Mouse (Mus musculus): ENCODE data around the gene Mmel1.
A peak's percentile ranks its signal among the peaks of the same experiment; 100 is the strongest.

Gene Mmel1

DNA sequence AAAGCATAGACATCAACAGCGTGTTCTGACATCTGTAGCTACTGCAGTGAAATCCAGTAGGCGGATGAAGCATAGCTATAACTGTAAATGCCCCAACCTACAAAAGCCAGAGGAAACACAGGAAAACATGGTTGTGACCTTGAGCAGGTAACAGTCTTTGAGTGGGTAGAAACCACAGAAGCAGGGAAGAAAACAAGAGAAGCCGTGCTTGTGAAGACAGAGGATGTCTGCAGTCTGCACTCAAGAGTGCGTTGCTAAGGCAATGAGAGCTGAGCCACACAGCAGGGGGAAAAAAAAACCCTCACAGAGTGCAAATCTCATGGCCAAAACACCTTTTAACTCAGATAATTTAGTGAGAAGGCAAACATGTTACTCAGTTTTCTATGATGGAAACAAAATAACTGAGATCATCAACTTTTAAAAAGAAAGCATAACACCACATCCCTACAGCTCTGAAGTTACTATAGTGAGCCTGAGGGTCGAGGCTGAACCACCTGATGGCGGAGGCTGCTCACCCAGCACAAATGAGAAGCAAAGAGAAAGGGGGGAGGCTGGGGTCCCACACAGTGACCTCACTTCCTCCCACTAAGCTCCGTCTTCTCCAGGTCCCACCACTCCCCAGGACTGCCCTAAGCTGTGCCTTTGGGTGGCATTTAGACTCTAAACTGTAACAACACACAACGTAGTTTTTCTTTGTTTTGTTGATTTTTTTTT lies 67.3 kb downstream of the Mmel1 start:
- no peak for DNase-seq (ENCODE audit: low read depth, low spot score)

DNA sequence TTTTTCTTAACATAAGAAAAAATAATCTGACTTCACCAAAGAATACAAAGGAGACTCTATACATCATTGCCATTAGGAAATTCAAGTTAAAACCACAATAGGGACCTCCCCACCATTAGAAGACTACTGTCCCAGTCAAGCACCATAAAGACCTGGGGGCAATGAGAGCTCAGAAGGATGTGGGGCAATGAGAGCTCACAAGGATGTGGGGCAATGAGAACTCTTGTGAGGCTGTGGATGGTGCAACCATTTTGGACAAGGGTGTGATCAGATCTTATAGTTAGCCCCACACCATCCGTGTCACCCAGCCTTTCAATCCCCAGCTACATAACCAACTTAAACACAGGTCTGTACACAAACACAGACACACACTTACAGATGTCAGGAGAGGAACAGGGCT lies 68.4 kb downstream of the Mmel1 start:
- DNase-seq (ENCODE audit: low read depth, low spot score) = no peak

DNA sequence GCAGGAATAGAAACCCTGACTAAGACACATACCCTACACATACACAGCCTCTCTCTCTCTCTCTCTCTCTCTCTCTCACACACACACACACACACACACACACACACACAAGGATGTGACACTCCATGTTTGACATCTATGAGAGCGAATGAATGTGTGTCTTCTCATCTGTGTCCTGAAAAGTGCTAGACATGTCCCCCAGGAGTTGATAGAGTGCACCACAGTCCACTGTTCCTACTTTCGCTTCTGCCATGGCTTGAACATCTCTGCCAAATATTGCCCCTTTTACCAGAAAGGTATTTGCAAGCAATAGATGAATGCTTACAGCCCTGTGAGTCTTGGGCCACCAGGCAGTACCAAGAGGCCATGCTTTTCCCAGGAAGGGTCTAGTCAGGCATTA lies 70.8 kb downstream of the Mmel1 start:
- DNase-seq (ENCODE audit: low read depth, low spot score) = no peak

DNA sequence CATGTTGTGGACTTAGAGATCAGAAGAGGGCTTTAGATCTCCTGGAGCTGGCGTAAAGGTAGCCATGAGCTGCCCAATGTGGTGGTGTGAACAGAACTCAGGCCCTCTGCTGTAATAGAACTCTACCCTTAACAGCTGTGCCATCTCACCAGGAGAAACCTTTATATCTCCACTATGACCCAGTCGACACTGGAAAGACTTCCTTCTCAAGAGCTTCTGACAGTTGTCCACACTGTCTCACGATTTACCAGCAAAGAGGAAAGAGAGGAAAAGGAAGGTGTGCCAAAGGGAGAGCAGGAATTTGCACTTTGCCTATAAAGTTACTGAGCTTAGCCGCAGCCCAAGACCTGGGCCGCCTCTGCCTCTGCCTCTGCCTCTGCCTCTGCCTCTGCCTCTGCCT lies 72.4 kb downstream of the Mmel1 start:
- no peak for DNase-seq (ENCODE audit: low read depth, low spot score)

DNA sequence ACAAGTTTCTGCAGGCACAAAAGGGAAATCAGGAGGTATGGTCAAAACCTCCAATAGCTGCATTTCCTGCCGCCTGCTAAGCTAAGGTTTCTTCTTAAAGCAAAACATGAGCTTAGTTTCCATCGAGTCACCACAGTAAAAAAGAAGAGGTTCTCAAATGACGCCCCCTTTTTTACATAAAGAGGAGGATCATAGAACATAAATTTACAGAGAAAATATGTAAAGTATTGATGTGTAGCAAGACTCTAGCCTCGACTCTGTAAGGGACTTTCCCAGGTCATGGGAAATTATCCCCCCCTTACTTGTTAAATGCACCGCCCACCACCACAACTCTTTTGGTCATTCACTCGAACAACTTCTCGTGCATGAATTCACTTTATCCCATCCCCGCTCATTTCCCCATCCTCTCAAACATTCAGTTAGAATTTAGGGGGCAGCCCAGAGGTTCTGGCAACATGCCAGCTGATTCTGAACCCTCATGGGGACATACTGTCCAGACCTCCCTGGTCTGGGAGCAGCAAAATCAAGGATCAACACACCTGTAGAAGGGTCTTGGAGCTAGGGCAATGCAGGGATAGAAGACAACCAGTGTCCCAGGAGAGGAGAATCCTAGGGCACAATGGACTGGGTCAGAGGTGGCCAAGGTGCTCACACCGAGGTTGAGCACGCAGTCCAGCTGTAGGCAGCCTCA lies 73.4 kb downstream of the Mmel1 start:
- no peak for DNase-seq (ENCODE audit: low read depth, low spot score)

DNA sequence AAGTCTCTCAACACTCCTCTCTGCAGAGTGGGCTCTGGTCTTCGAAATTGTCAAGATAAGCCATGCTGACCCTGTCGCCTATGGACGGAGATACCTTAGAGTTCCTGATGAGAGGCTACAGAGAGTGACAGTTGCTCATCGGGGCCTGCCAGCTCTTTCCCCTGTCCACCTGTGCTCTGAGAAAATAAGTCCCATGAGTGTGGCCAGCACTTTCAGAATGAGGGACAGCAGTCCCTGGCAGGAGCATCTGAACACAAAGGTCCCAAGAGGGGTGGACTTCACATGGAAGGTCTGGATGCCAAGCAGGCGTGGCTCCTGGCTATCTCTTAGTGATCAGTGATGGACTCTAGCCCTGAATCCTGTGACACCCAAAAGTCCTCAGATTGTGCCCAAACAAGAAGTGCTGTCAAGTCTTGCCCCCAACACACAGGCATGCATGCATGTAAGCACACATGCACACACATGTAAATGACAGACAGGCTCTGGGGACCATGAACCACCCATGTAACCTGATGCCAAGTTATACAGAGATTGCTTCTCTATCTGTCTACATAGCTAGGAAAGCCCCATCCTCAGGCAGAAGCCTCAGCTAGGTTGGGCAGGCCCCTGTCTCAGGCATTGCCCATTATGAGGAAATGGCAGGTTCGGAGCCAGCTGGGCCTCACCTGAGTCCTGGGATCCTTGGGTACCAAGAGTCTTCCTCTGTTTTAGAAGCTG lies 74.1 kb downstream of the Mmel1 start:
- DNase-seq (ENCODE audit: low read depth, low spot score) = no peak

DNA sequence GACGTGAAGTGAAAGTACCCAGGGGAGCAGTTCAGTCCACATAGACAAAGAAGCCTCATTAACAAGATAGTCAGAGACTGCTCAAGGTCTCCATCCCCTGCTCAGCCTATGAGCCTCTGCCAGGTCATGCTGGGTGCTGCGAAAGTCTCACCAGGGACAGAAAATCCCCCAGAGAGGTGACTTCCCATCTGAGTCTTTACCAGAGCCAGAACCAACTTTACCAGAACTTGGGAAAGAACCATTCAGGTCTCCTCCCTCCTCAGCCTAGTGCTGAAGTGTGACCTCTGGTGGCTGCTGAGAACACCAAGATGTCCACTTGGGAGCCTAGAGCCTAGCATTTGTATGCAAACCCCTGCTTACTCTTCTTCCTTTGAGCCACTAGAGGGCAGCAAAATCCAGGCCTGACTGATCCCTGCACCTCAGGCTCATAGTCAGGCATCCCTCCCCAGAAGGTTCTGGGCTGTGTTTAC lies 74.8 kb downstream of the Mmel1 start:
- peak; percentile 89 for DNase-seq (ENCODE audit: low read depth, low spot score)
